Mouse (Mus musculus) neural tube, embryonic 12.5 days (tissue): ENCODE data around the gene Stard9. TPM values are rescaled to one million over a fixed set of nuclear protein-coding genes. Genes with fewer than 3 reads are reported as not detected.

Experiments
- ATAC-seq: fragments of 200-750 bp; cut with Nextera tagmentation; 2 replicates; pipeline ENCODE4 v1.8.0; 2017; ENCODE audit warnings: low read depth, mild to moderate bottlenecking, moderate TSS enrichment, moderate library complexity; ENCODE audit not compliant: low FRiP score
- H3K27ac ChIP-seq: fragments of 300-500 bp; sonication (generic); 2 replicates; pipeline ENCODE4 v1.5.1; 2016
- H3K27me3 ChIP-seq: fragments of 300-500 bp; sonication (generic); replicated peaks from 2 replicates; pipeline ENCODE4 v1.6.1; 2016; ENCODE audit warnings: mild to moderate bottlenecking
- H3K36me3 ChIP-seq: fragments of 300-500 bp; sonication (generic); 2 replicates; pipeline ENCODE4 v1.6.1; 2016; ENCODE audit warnings: mild to moderate bottlenecking
- H3K4me1 ChIP-seq: fragments of 300-500 bp; sonication (generic); 2 replicates; pipeline ENCODE4 v1.6.1; 2016
- H3K4me2 ChIP-seq: fragments of 300-500 bp; sonication (generic); replicated peaks from 2 replicates; pipeline ENCODE4 v1.6.1; 2016; ENCODE audit warnings: mild to moderate bottlenecking
- H3K4me3 ChIP-seq: fragments of 300-500 bp; sonication (generic); 2 replicates; pipeline ENCODE4 v1.5.1; 2016
- H3K9ac ChIP-seq: fragments of 300-500 bp; sonication (generic); 2 replicates; pipeline ENCODE4 v1.6.1; 2016; ENCODE audit warnings: mild to moderate bottlenecking
- H3K9me3 ChIP-seq: fragments of 300-500 bp; sonication (generic); 2 replicates; pipeline ENCODE4 v1.6.1; 2016; ENCODE audit warnings: mild to moderate bottlenecking
- WGBS: fragments of 180-500 bp; shearing (Covaris S2); methylation state at CpG from one replicate; pipeline ENCODE4 v1.1.7; 2016; 5-methylcytosine and 5-hydroxymethylcytosine counted together
- polyA plus RNA-seq: library from polyadenylated mRNA; unstranded; fragments of >200 nt; fragmentation: Nextera tagmentation; extraction: Ambion mirVana; gene quantifications from 2 replicates; pipeline ENCODE4 v1.2.1, GENCODE M21; 2016

The Stard9 gene
- polyA plus RNA-seq, result 4.2 and 4.8 TPM in 2 replicates

GRCm38 (mm10) chr2:120628886-120629735 is at the start of gene Stard9:
TSS of gene Stard9 (plus strand) at chr2:120629121.
- H3K9ac ChIP-seq, result peak within 1 kb of the TSS; percentile 61
- H3K9me3 ChIP-seq, result no peaks in the 10 kb centered on the region
- 0 out of 2 replicates have a peak, but pooled peaks cover 7% of the 10 kb centered on the region for H3K4me1 ChIP-seq
- no peak within 1 kb of the TSS for H3K27ac ChIP-seq
- no peaks in the 10 kb centered on the region for H3K27me3 ChIP-seq
- H3K36me3 ChIP-seq, result 0 out of 2 replicates have a peak, but pooled peaks cover 4% of the 10 kb centered on the region
- peak within 1 kb of the TSS; percentile 49 for H3K4me3 ChIP-seq
- WGBS, result 3% methylated on average over 36 of the region's 36 CpGs
- ATAC-seq, result peak; percentile 100
- H3K4me2 ChIP-seq, result peak within 1 kb of the TSS; percentile 69

GRCm38 (mm10) chr2:120589759-120590158 is 39.2 kb upstream of the Stard9 start:
- no peaks in the 10 kb centered on the region for H3K27me3 ChIP-seq
- H3K4me2 ChIP-seq, result no peak overlapping the region
- H3K4me3 ChIP-seq, result no peak overlapping the region
- 86% methylated on average over 5 of the region's 5 CpGs for WGBS
- ATAC-seq, result no peak
- no peak overlapping the region for H3K27ac ChIP-seq
- H3K9ac ChIP-seq, result no peak overlapping the region
- no peaks in the 10 kb centered on the region for H3K4me1 ChIP-seq
- no peaks in the 10 kb centered on the region for H3K9me3 ChIP-seq
- H3K36me3 ChIP-seq, result peaks cover 23% of the 10 kb centered on the region

GRCm38 (mm10) chr2:120592227-120592626 is 36.7 kb upstream of the Stard9 start:
- Histone ChIP-seq H3K27ac (no peak overlapping the region), H3K4me3 (no peak overlapping the region), H3K4me2 (no peak overlapping the region), H3K9ac (no peak overlapping the region), H3K36me3 (peaks cover 37% of the 10 kb centered on the region), H3K4me1 (no peaks in the 10 kb centered on the region), H3K9me3 (no peaks in the 10 kb centered on the region), H3K27me3 (no peaks in the 10 kb centered on the region)
- no peak for ATAC-seq
- WGBS, result 97% methylated on average over 1 of the region's 1 CpGs

- ATAC-seq, result no peak
- H3K27me3 ChIP-seq, result no peaks in the 10 kb centered on the region
- H3K4me2 ChIP-seq, result no peak overlapping the region
- no peaks in the 10 kb centered on the region for H3K4me1 ChIP-seq
- H3K27ac ChIP-seq, result no peak overlapping the region
- no peak overlapping the region for H3K4me3 ChIP-seq
- peaks cover 55% of the 10 kb centered on the region for H3K36me3 ChIP-seq
- WGBS, result 90% methylated on average over 2 of the region's 2 CpGs
- H3K9ac ChIP-seq, result no peak overlapping the region
- H3K9me3 ChIP-seq, result no peaks in the 10 kb centered on the region
Measured at GRCm38 (mm10) chr2:120597734-120598133, 31.2 kb upstream of the Stard9 start.

GRCm38 (mm10) chr2:120599506-120599905 is 29.4 kb upstream of the Stard9 start:
- no peaks in the 10 kb centered on the region for H3K4me1 ChIP-seq
- no peaks in the 10 kb centered on the region for H3K27me3 ChIP-seq
- H3K36me3 ChIP-seq, result peaks cover 55% of the 10 kb centered on the region
- H3K4me3 ChIP-seq, result no peak overlapping the region
- no peak overlapping the region for H3K27ac ChIP-seq
- WGBS, result 93% methylated on average over 4 of the region's 4 CpGs
- H3K9ac ChIP-seq, result no peak overlapping the region
- no peak for ATAC-seq
- no peak overlapping the region for H3K4me2 ChIP-seq
- H3K9me3 ChIP-seq, result no peaks in the 10 kb centered on the region

- Histone ChIP-seq H3K9me3 (no peaks in the 10 kb centered on the region), H3K27ac (no peak overlapping the region), H3K9ac (no peak overlapping the region), H3K4me3 (no peak overlapping the region), H3K4me2 (no peak overlapping the region), H3K4me1 (peaks cover 13% of the 10 kb centered on the region), H3K36me3 (peaks cover 18% of the 10 kb centered on the region; the same call in 1 of the 2 replicates), H3K27me3 (no peaks in the 10 kb centered on the region)
- no peak for ATAC-seq
- 84% methylated on average over 6 of the region's 6 CpGs for WGBS
Measured at GRCm38 (mm10) chr2:120606021-120606690, 22.8 kb upstream of the Stard9 start.

- Histone ChIP-seq H3K4me1 (peaks cover 13% of the 10 kb centered on the region), H3K27me3 (no peaks in the 10 kb centered on the region), H3K4me2 (peak within 1 kb of the TSS; percentile 63), H3K4me3 (peak within 1 kb of the TSS; percentile 74), H3K36me3 (peaks cover 12% of the 10 kb centered on the region; the same call in 1 of the 2 replicates), H3K27ac (peak within 1 kb of the TSS; percentile 65; the same call in 1 of the 2 replicates), H3K9me3 (no peaks in the 10 kb centered on the region), H3K9ac (peak within 1 kb of the TSS; percentile 71)
- WGBS, result under 1% methylated on average over 52 of the region's 52 CpGs
- ATAC-seq, result peak; percentile 93
Measured at GRCm38 (mm10) chr2:120608830-120609723, 19.8 kb upstream of the Stard9 start, which contains the start of the genes Haus2 and Lrrc57. TSS of gene Haus2 (plus strand) at chr2:120609383. TSS of gene Lrrc57 (minus strand) at chr2:120609520.

- Histone ChIP-seq H3K4me1 (no peaks in the 10 kb centered on the region), H3K36me3 (peaks cover 39% of the 10 kb centered on the region), H3K27me3 (no peaks in the 10 kb centered on the region), H3K9ac (no peak overlapping the region), H3K4me3 (no peak overlapping the region), H3K4me2 (no peak overlapping the region), H3K27ac (no peak overlapping the region), H3K9me3 (no peaks in the 10 kb centered on the region)
- 91% methylated on average over 5 of the region's 5 CpGs for WGBS
- ATAC-seq, result no peak
Measured at GRCm38 (mm10) chr2:120616279-120617163, 12.4 kb upstream of the Stard9 start.

GRCm38 (mm10) chr2:120619538-120619937 is 9.4 kb upstream of the Stard9 start:
- WGBS, result 100% methylated on average over 1 of the region's 1 CpGs
- Histone ChIP-seq H3K27ac (no peak overlapping the region), H3K36me3 (peaks cover 35% of the 10 kb centered on the region), H3K27me3 (no peaks in the 10 kb centered on the region), H3K4me1 (no peaks in the 10 kb centered on the region), H3K9ac (no peak overlapping the region), H3K4me2 (no peak overlapping the region), H3K4me3 (no peak overlapping the region), H3K9me3 (no peaks in the 10 kb centered on the region)
- ATAC-seq, result no peak

- Histone ChIP-seq H3K27me3 (no peaks in the 10 kb centered on the region), H3K9ac (no peak overlapping the region), H3K27ac (no peak overlapping the region), H3K4me3 (no peak overlapping the region), H3K9me3 (no peaks in the 10 kb centered on the region), H3K4me1 (no peaks in the 10 kb centered on the region), H3K36me3 (peaks cover 18% of the 10 kb centered on the region), H3K4me2 (no peak overlapping the region)
- ATAC-seq, result no peak
Measured at GRCm38 (mm10) chr2:120622920-120623319, 6.0 kb upstream of the Stard9 start.
